Mouse (Mus musculus) WW6 (cell line): ENCODE measurements around the gene Larp6.
A peak's percentile ranks its signal among the peaks of the same experiment; 100 is the strongest.

Experiments used
- DNase-seq: peaks from one replicate; pipeline ENCODE4 v3.0.0-alpha.2; 2013; ENCODE audit warnings: low read depth, low spot score

Gene Larp6

GRCm38 (mm10) chr9:60712771-60713541, at the start of gene Larp6:
Larp6 (plus strand) TSS chr9:60712989.
- no peak for DNase-seq

- DNase-seq, result no peak
These were observed 48.4 kb upstream of the Larp6 start for GRCm38 (mm10) chr9:60664385-60664784.

GRCm38 (mm10) chr9:60664866-60665265, 47.9 kb upstream of the Larp6 start:
- no peak for DNase-seq

GRCm38 (mm10) chr9:60665535-60665934, 47.3 kb upstream of the Larp6 start:
- no peak for DNase-seq

- DNase-seq, result no peak
These were observed 43.9 kb upstream of the Larp6 start for GRCm38 (mm10) chr9:60668886-60669285.

- DNase-seq, result no peak
These were observed 40.2 kb upstream of the Larp6 start for GRCm38 (mm10) chr9:60672568-60672967.

GRCm38 (mm10) chr9:60674780-60675179, 38.0 kb upstream of the Larp6 start:
- DNase-seq, result no peak

GRCm38 (mm10) chr9:60676429-60676828, 36.4 kb upstream of the Larp6 start:
- no peak for DNase-seq

- no peak for DNase-seq
These were observed 33.9 kb upstream of the Larp6 start for GRCm38 (mm10) chr9:60678913-60679312.

GRCm38 (mm10) chr9:60681005-60681404, 31.8 kb upstream of the Larp6 start:
- no peak for DNase-seq

GRCm38 (mm10) chr9:60682753-60683152, 30.0 kb upstream of the Larp6 start:
- no peak for DNase-seq

- DNase-seq, result no peak
These were observed 25.4 kb upstream of the Larp6 start for GRCm38 (mm10) chr9:60687415-60687814.

GRCm38 (mm10) chr9:60687891-60688324, 24.9 kb upstream of the Larp6 start, which contains the start of gene Lrrc49:
Lrrc49 (minus strand) TSS chr9:60688158.
- DNase-seq, result peak; percentile 75

- no peak for DNase-seq
These were observed 20.2 kb upstream of the Larp6 start for GRCm38 (mm10) chr9:60692624-60693023.

- no peak for DNase-seq
These were observed 18.8 kb upstream of the Larp6 start for GRCm38 (mm10) chr9:60693986-60694385.

GRCm38 (mm10) chr9:60696271-60696985, 16.4 kb upstream of the Larp6 start:
- no peak for DNase-seq

- DNase-seq, result no peak
These were observed 13.1 kb upstream of the Larp6 start for GRCm38 (mm10) chr9:60699581-60700231.

- no peak for DNase-seq
These were observed 5.2 kb upstream of the Larp6 start for GRCm38 (mm10) chr9:60707594-60707993.

GRCm38 (mm10) chr9:60708606-60709005, 4.2 kb upstream of the Larp6 start:
- no peak for DNase-seq

- no peak for DNase-seq
These were observed 3.1 kb upstream of the Larp6 start for GRCm38 (mm10) chr9:60709721-60710120.

GRCm38 (mm10) chr9:60712011-60712410, 778 bp upstream of the Larp6 start:
- DNase-seq, result no peak

GRCm38 (mm10) chr9:60713616-60714015, 827 bp downstream of the Larp6 start:
- DNase-seq, result no peak
